Mouse (Mus musculus) adrenal gland, adult 8-10 months (tissue): ENCODE data around the gene Cyp2c50. TPM values are rescaled to one million over a fixed set of nuclear protein-coding genes. Genes with fewer than 3 reads are reported as not detected.
"Not testable (repeated sequence)": the region's sequence is repeated elsewhere in the genome, so short reads cannot be mapped to it uniquely, and the experiment has no call there.

Experiments
- DNase-seq: peaks from one replicate; pipeline ENCODE4 v3.0.0; 2022
- total RNA-seq, 4 experiments: library from RNA; stranded (reverse); gene quantifications; 2 replicates each; pipeline ENCODE4 v1.2.4; 2022

The Cyp2c50 gene
- total RNA-seq = under 1 TPM in 2 of 4 experiments, not detected in 2; 0.20 to 0.51 TPM

GRCm38 (mm10) chr19:40089421-40089820 lies at the start of gene Cyp2c50:
Cyp2c50 (plus strand) TSS chr19:40089688.
- not testable (repeated sequence) for DNase-seq

GRCm38 (mm10) chr19:40073701-40074100 lies 15.8 kb upstream of the Cyp2c50 start, which contains the start of gene Cyp2c54:
Cyp2c54 (minus strand) TSS chr19:40073827.
- no peak for DNase-seq

- DNase-seq = no peak
Observed at GRCm38 (mm10) chr19:40088381-40088780, 1.1 kb upstream of the Cyp2c50 start.

GRCm38 (mm10) chr19:40091111-40091510 lies 1.6 kb downstream of the Cyp2c50 start:
- DNase-seq = no peak

GRCm38 (mm10) chr19:40119624-40120023 lies 30.1 kb downstream of the Cyp2c50 start:
- DNase-seq = not testable (repeated sequence)

- DNase-seq = not testable (repeated sequence)
Observed at GRCm38 (mm10) chr19:40125165-40125564, 35.7 kb downstream of the Cyp2c50 start.

GRCm38 (mm10) chr19:40126996-40127395 lies 37.5 kb downstream of the Cyp2c50 start:
- DNase-seq = not testable (repeated sequence)

Other genes starting within 250 kb of the Cyp2c50 start
- under 1 TPM in 1 of 4 experiments, not detected in 3; 0.44 TPM for gene Cyp2c69, start 202.9 kb upstream of the Cyp2c50 start, total RNA-seq
- gene Cyp2c37, start 97.3 kb upstream of the Cyp2c50 start, total RNA-seq = under 1 TPM in 1 of 4 experiments, not detected in 3; 0.49 TPM
- not detected for gene Cyp2c54, start 15.9 kb upstream of the Cyp2c50 start, total RNA-seq
- under 1 TPM; 0.18 to 0.94 (median 0.36) TPM for gene Cyp2c70, start 97.6 kb downstream of the Cyp2c50 start, total RNA-seq
- 10 to 100 TPM in 3 of 4 experiments, 1 to 10 TPM in 1; 9.4 to 17.0 (median 12.6) TPM for gene Pdlim1, start 182.2 kb downstream of the Cyp2c50 start, total RNA-seq